Mouse (Mus musculus): ENCODE data around the gene Tbc1d24.
A peak's percentile ranks its signal among the peaks of the same experiment; 100 is the strongest.

Tbc1d24 gene

GRCm38 (mm10) chr17:24205284-24205888, at the start of gene Tbc1d24:
Gene Tbc1d24, minus strand, starts transcription at chr17:24205562.
- peak; percentile 90 to 94 for DNase-seq (ENCODE audit: low spot score in 2 of 2)

DNA sequence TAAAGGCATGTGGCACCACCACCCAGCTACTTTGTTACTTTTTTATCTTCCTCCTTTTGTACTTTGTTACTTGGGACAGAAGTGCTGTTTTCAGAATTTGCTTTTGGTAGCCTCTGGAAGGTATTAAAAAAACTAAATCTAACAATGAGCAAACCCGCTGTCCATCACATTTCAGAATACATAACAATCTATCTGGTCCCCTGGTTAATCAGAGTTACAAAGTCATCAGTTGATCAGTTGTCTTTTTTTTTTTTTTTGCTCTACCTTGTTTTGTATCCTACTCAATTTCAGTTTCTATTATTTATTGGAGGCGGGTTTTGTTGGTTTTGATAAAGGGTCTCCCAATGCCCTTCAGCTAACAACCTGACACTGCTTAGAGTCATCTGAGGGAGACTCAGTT, 47.0 kb upstream of the Tbc1d24 start:
- DNase-seq (ENCODE audit: low spot score in 2 of 2): no peak

DNA sequence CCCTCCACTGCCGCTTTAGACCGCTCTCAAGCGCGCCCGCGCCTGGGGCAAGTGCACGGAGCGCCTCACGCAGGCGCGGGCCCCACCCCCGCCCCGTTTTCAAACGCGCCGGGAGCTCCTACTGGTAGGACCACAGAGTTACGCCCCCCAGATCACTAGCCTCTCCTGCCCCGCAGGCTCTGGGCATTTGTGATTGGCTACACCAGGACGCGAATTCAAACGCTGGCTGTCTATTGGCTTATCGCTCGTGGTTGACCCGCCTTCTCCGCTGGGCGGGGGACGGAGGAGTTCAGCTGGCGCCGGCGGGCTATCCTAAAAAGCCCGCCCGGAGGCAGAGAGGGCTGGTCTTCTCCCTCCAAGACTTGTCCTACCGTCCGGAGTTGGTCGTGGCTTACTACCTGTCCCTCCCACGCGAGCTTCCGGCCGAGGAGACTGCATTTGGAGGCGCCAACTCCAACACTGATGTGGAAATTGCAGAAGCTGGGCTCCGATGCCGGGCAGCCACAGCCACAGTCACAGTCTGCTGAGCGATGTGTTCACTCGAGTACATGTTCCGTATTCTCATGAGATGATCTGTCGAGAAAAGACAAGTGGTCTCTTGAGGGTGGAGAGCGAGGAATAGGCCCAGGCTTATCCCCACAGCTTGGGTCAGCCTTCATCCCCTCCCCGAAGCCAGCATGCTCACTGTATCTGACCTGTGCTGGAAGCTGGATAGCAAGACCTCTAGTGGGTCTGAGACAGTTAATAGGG, 46.1 kb upstream of the Tbc1d24 start, which contains the start of gene Ccnf:
Ccnf (minus strand) TSS at position 165 of the 750 bp plus-strand sequence.
- DNase-seq (ENCODE audit: low spot score in 2 of 2): peak; percentile 97

- no peak for DNase-seq (ENCODE audit: low spot score in 2 of 2)
These were observed 45.6 kb upstream of the Tbc1d24 start for GRCm38 (mm10) chr17:24250988-24251319.

GRCm38 (mm10) chr17:24248641-24249040, 43.3 kb upstream of the Tbc1d24 start:
- no peak for DNase-seq (ENCODE audit: low spot score in 2 of 2)

- no peak for DNase-seq (ENCODE audit: low spot score in 2 of 2)
These were observed 38.7 kb upstream of the Tbc1d24 start for GRCm38 (mm10) chr17:24244061-24244460.

GRCm38 (mm10) chr17:24243311-24243969, 38.1 kb upstream of the Tbc1d24 start:
- DNase-seq (ENCODE audit: low spot score in 2 of 2): peak; percentile 69 to 89

GRCm38 (mm10) chr17:24236921-24237320, 31.6 kb upstream of the Tbc1d24 start:
- DNase-seq (ENCODE audit: low spot score in 2 of 2): no peak

DNA sequence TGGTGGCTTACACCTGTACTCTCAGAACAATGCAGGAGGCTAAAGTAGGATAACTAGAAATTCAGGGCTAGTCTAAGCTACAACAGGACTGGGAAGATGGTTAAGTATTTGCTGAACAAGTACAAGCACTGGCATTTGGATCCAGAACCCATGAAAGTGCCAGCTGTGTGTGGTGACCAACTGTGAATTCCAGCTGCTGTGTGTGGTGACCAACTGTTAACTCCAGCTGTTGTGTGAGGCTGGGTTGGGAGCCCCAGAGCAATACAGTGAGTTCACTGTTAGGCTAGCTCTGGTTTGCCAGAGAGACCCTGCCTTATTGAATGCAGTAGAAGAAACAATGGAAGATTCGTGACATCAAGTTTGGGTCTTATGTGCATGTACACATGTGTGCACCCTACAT, 31.1 kb upstream of the Tbc1d24 start:
- DNase-seq (ENCODE audit: low spot score in 2 of 2): no peak

GRCm38 (mm10) chr17:24227941-24228340, 22.6 kb upstream of the Tbc1d24 start:
- no peak for DNase-seq (ENCODE audit: low spot score in 2 of 2)

DNA sequence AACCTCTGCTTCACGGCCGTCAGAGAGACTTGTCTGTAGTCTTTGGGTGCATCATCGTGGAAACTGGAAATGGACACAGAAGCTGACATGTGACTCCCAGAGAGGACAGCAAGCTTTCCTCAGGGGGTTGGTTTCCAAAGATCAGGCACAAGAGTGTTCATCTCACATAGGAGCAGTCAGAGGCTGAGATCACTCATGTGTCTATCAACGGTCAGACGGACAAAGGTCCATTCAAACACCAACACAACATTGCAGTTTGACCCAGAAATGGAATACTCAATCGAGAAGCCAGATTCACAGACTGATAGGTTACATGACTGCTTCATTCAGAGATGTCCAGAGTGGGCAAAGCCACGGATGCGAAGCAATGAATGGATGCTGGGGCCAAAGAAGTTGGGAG, 21.4 kb upstream of the Tbc1d24 start:
- DNase-seq (ENCODE audit: low spot score in 2 of 2): no peak

DNA sequence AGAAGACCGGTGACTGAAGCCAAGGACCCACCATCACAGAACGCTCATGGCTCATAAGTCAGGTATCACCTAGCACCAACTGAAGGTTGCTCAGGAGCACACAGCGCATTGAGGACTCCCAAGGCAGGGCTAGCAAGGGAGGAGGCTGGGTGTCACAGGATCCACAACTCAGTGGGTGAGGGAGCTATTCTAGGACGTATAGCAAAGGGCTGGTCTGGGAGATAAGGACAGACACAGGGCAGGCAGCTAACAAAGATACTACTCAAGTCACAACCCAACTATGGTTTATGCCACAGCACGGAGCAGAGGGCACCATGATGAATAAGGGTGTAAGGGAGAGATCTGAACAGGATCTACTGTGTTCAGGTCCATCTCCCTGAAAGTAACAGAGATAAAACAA, 20.5 kb upstream of the Tbc1d24 start:
- DNase-seq (ENCODE audit: low spot score in 2 of 2): no peak

- no peak for DNase-seq (ENCODE audit: low spot score in 2 of 2)
These were observed 19.4 kb upstream of the Tbc1d24 start for GRCm38 (mm10) chr17:24224741-24225140.

- DNase-seq (ENCODE audit: low spot score in 2 of 2): no peak
These were observed 18.2 kb upstream of the Tbc1d24 start for GRCm38 (mm10) chr17:24223513-24223912.

DNA sequence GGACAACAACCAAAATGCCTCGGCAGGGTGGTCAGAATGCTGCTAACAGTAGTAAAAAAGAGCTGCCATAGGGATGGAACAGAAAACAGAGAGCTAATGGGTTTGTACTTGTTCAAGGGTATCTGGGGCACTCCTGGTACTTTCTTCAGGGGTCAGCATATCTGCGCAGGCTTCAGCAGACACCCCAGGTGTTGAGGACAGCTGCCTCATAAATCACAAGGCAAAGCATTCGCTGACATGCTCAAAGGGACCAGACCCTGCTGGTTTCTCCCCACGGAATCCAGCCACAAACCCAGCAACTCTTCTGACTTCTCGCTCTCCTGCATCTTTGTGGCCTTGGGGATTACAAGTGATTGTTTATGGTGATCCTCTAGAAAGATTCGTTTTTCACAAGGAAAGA, 17.3 kb upstream of the Tbc1d24 start:
- no peak for DNase-seq (ENCODE audit: low spot score in 2 of 2)

GRCm38 (mm10) chr17:24220435-24221411, 15.4 kb upstream of the Tbc1d24 start, which contains the start of gene Tedc2:
Gene Tedc2, minus strand, starts transcription at chr17:24220851.
- DNase-seq (ENCODE audit: low spot score in 2 of 2): peak; percentile 93 to 94

GRCm38 (mm10) chr17:24216836-24217235, 11.5 kb upstream of the Tbc1d24 start:
- no peak for DNase-seq (ENCODE audit: low spot score in 2 of 2)

GRCm38 (mm10) chr17:24213186-24213585, 7.8 kb upstream of the Tbc1d24 start:
- no peak for DNase-seq (ENCODE audit: low spot score in 2 of 2)

GRCm38 (mm10) chr17:24212441-24213018, 7.2 kb upstream of the Tbc1d24 start:
- DNase-seq (ENCODE audit: low spot score in 2 of 2): no peak

DNA sequence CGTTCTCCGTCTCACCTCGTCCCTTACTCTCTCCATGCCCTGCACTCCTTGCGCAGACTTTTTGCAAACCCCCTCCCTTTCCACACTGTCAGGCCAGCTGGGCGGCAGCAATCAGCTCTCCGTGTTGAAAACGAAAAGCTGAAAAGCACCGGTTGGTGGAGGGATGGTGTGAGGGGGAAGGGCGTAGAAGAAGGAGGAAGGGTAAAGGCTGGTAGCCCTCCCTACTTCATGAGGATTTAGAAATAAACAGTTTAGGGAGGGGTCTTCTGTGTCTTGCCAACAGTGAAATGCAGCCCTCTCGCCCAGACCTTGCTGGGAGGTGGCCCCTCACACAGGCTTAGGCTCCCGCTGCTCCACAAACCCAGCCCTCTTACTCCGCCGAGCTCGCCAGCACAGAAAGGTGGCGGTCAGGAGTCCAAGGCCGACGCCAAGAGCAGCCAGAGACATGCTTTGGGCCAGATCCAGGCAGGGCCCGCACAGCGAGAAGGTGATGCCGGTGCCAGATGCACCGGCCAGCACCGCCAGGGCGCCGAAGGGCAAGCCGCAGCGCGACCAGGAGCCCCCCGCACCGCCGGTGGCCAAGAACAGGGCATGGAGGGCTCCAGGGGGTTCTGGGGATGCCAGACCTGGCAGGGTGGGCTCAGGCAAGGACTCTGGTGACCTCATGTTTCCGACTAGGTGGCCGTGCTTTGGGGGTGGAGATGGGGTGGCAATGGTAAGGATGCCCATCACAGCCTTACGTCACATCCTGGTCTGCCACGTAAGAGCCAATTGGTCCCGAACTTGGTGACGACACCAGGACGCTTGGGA, 6.5 kb upstream of the Tbc1d24 start:
- DNase-seq (ENCODE audit: low spot score in 2 of 2): no peak

Measured in spleen, postnatal 4 days (tissue).